Mouse (Mus musculus): ENCODE measurements around the gene Kxd1.

Gene Kxd1

GRCm38 (mm10) chr8:70546412-70546811 is 18.7 kb upstream of the Kxd1 start:
- DNase-seq: no peak

- DNase-seq: no peak
Measured at GRCm38 (mm10) chr8:70544200-70544687, 16.5 kb upstream of the Kxd1 start.

- no peak for DNase-seq
Measured at GRCm38 (mm10) chr8:70541081-70541480, 13.3 kb upstream of the Kxd1 start.

- no peak for DNase-seq
Measured at GRCm38 (mm10) chr8:70540507-70541071, 12.8 kb upstream of the Kxd1 start.

GRCm38 (mm10) chr8:70540013-70540506 is 12.3 kb upstream of the Kxd1 start:
- no peak for DNase-seq

- peak; percentile 99 for DNase-seq
Measured at GRCm38 (mm10) chr8:70539077-70539813, 11.5 kb upstream of the Kxd1 start, which contains the start of gene Ell. Ell (plus strand) TSS chr8:70539457.

GRCm38 (mm10) chr8:70538633-70539076 is 10.9 kb upstream of the Kxd1 start:
- peak; percentile 99 for DNase-seq

GRCm38 (mm10) chr8:70538024-70538579 is 10.3 kb upstream of the Kxd1 start:
- DNase-seq: peak in 1 of 2 experiments; percentile 37

GRCm38 (mm10) chr8:70535701-70536100 is 7.9 kb upstream of the Kxd1 start:
- DNase-seq: no peak

- no peak for DNase-seq
Measured at GRCm38 (mm10) chr8:70535221-70535620, 7.5 kb upstream of the Kxd1 start.

GRCm38 (mm10) chr8:70534281-70534680 is 6.5 kb upstream of the Kxd1 start:
- DNase-seq: no peak

- no peak for DNase-seq
Measured at GRCm38 (mm10) chr8:70530314-70530713, 2.6 kb upstream of the Kxd1 start.

- no peak for DNase-seq
Measured at GRCm38 (mm10) chr8:70529741-70530161, 2.0 kb upstream of the Kxd1 start.

- no peak for DNase-seq
Measured at GRCm38 (mm10) chr8:70529299-70529698, 1.5 kb upstream of the Kxd1 start.

GRCm38 (mm10) chr8:70528182-70528797 is 534 bp upstream of the Kxd1 start:
- no peak for DNase-seq

GRCm38 (mm10) chr8:70527111-70527511 is 645 bp downstream of the Kxd1 start:
- DNase-seq: no peak

- DNase-seq: peak; percentile 95
Measured at GRCm38 (mm10) chr8:70522592-70523403, 5.0 kb downstream of the Kxd1 start.

- DNase-seq: no peak
Measured at GRCm38 (mm10) chr8:70519606-70520005, 8.2 kb downstream of the Kxd1 start.

- no peak for DNase-seq
Measured at GRCm38 (mm10) chr8:70519043-70519442, 8.7 kb downstream of the Kxd1 start.

GRCm38 (mm10) chr8:70517940-70518643 is 9.7 kb downstream of the Kxd1 start:
- no peak for DNase-seq

- no peak for DNase-seq
Measured at GRCm38 (mm10) chr8:70513441-70513840, 14.3 kb downstream of the Kxd1 start.

All from cerebellum, postnatal 36 days (tissue).